Mouse (Mus musculus): ENCODE data around the gene Pdcl2.
A peak's percentile ranks its signal among the peaks of the same experiment; 100 is the strongest.

Pdcl2 gene

DNA sequence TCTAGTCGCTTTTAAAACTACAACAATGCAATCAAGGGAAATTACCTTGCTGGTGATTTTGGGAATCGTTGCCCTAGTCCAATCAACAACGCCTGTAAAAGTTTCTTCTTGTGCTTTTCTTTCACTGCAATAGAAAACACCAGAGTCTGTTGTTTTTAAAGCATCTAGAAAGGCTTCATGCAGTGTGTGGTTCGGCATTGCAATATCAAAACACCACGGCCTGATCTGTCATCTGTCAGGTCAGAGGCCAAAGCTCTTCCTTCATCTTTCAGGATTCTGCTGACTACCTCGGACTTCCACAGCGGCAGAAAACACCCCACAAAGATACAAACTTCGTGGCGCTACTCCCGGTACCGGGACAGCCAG is 27.6 kb downstream of the Pdcl2 start:
- DNase-seq, result no peak

DNA sequence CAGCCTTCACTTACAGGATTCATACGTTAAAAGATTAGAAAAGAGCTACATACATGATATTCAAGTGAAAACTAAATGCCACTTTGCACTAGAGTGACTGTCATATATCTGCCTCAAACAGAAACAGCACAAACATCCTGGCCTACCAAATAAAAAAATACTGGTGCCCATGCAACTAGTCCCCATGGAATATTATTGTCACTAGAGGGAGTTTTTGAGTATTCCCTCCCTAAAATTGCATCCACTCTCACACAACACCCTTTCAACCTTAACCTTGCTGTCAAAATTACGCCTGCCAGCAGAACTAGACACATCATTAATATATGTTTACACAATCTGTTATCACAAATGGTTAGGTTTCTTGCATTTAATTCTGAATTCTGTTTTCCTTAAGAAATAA is 28.9 kb downstream of the Pdcl2 start:
- no peak for DNase-seq

DNA sequence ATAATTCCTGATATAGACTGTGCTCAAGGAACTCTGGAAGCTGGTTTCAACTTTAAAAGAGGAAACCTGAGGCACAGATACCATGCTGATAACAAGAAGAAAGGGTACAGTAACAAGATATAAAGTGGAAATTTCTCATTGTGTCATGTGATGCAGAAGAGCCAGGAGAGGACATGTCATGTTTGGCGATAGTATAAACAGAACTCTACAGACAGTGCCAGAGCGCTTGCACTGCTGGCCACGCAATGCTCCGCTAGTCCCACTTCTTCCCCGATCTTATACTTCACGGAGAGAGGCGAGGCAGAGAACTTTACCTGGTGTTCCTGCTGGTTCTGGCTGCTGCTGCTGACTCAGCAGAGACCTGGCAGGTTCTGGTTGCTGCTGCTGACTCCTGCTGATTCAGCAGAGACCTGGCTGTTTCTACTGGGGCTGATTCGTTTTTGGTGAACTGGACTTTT is 41.7 kb downstream of the Pdcl2 start:
- DNase-seq, result peak; percentile 28 to 50

DNA sequence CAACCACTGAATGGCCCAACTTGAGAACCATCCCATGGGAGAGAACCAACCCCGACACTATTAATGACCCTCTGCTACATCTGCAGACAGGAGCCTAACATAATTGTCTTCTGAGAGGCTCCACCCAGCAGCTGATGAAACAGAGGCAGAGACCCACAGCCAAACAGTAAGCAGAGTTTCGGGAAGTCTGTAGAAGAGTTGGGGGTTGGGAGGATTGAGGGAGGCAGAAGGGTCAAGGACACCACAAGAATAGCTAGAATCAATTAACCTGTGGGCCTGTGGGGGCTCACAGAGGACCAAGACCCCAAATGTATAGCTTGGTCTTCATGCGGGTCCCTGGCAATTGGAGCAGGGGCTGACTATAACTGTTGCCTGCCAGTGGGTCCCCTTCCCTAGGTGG is 42.7 kb downstream of the Pdcl2 start:
- DNase-seq, result no peak

DNA sequence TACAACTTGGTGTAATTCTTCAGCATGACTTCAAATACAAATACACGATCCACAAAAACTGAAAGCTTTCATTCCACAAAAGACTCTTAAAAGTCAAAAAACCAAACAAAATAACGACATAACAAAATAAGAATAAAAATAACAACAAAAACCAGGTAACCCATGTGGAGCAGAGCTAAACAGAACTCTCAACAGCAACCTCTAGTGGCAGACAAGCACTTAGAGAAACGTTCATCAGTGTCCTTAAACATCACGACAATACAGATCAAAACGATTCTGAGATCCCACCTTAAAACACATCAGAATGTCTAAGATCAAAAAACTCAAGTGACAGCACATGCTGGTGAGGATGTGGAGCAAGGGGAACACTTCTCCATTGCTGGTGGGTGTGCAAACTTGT is 43.9 kb downstream of the Pdcl2 start:
- no peak for DNase-seq

DNA sequence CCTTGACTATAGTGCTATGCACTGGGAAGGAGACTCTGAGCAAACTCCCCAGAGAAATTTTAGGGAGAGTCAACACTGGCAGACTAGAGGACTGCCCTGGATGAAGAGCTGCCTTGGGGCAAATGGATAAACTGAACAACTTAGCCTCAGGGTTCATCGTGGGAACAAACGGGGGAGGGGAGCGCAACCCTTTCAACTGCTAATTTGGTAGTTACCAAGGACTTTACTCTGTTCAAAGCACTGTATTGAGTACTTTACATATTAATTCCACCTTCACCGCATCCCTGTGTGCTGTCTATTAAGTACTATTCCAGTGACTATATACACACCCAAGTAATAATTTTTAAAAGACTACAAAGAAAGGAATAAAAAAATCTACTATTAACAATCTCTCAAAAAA is 45.3 kb downstream of the Pdcl2 start:
- DNase-seq, result no peak

DNA sequence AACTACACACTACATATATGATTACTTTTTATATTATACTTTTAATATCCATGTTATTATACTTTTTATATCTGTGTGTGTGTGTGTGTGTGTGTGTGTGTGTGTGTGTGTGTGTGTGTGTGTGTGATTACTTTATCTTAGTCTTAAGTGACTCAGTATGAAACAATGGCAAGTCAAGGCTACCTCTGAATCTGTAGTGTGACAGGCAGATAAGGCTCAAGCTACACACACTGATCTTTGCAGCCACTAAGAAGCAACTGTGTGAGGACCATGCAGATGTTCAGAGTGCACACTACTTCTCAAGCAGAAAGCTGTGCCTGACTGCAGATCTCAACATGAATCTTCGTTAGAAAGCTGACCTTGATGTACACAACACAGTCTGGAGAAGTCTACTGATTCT is 47.1 kb downstream of the Pdcl2 start:
- no peak for DNase-seq

DNA sequence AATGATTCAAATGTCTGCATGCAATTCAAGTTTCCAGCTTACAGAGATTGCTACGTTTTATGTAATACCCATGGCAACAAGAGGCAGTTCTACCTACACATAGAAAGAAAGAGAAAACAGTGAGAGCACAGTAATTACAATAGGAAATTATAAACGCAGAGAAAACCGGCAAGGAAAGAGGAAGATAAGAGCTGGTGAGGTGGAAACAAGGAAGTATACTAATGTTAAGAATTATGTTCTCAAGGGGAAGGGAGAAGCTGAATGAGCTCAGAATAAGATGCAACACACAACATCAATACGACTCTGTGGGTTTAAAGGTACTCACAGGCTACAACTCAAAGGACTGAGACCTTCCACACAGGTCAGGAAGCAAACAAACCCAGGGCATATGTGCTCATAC is 56.0 kb downstream of the Pdcl2 start:
- no peak for DNase-seq
